Mouse (Mus musculus): Measurements from ENCODE around the gene Gprasp1. TPM values are rescaled to one million over a fixed set of nuclear protein-coding genes. Genes with fewer than 3 reads are reported as not detected.
"Not testable (repeated sequence)": the region's sequence is repeated elsewhere in the genome, so short reads cannot be mapped to it uniquely, and the experiment has no call there.

Gprasp1 gene
- polyA plus RNA-seq (2015; fragmentation: Nextera tagmentation; extraction: Ambion mirVana) = 139 and 173 TPM in 2 replicates

DNA sequence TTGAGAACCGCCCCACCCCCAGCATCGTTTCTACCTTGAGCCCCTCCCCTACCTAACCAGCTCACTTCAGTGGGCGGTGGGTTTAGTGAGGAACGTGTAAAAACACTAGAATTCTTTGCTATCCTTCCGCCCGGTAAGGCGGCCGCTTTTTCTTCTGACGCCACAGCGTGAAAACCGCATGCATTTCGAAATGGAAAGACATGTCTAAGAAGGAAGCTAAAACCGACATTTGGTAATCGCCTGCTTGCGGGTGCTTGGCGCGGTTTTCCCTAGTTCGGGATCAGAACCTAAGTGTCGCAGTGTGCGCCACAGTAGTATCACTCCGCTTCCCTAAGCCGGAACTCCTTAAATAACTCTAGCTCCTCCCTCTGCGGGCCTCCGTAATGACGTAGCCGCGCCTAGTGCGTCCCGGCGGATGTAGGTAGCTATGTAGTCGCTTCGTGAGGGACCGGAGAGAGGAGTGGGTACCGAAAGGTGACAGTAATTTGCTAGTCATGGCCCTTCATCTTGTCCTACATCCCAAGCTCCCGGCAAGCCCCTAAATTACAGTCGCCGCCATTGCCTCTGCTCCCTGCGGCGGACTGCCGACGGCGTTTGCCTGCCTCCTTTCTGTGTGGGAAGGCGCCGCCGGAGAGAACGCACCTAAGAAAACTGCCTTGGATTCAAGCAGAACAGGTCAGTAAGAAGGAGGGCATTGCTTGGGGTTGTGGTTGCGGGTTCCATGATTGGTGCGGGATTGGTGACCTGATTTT is at the start of gene Gprasp1, which contains the start of gene Armcx5:
TSS of gene Gprasp1 (plus strand) at position 430 of the 752 bp plus-strand sequence.
TSS of gene Armcx5 (plus strand) at position 430 of the 752 bp plus-strand sequence.
- H3K36me3 ChIP-seq (ENCODE audit: control insufficient read depth, insufficient read depth) = no peaks in the 10 kb centered on the region
- H3K4me2 ChIP-seq (ENCODE audit: low read length) = peak within 1 kb of the TSS; percentile 53
- H3K9me3 ChIP-seq (ENCODE audit: control insufficient read depth, low read length) = no peaks in the 10 kb centered on the region
- 0 out of 2 replicates have a peak, but pooled peaks cover 6% of the 10 kb centered on the region for H3K4me1 ChIP-seq (replicated peaks; ENCODE audit: control insufficient read depth, insufficient read depth, low read length)
- H3K27me3 ChIP-seq (replicated peaks; ENCODE audit: control insufficient read depth, insufficient read depth, low read length) = no peaks in the 10 kb centered on the region; the same call in 1 of the 2 replicates
- peak within 1 kb of the TSS; percentile 63 for H3K9ac ChIP-seq (replicated peaks; ENCODE audit: low read depth, low read length)
- ATAC-seq = peak; percentile 98
- H3K27ac ChIP-seq (ENCODE audit: low read length) = peak within 1 kb of the TSS; percentile 92
- peak within 1 kb of the TSS; percentile 66 for H3K4me3 ChIP-seq (replicated peaks; ENCODE audit: low read length)
- WGBS = 21% methylated on average over 48 of the region's 48 CpGs

DNA sequence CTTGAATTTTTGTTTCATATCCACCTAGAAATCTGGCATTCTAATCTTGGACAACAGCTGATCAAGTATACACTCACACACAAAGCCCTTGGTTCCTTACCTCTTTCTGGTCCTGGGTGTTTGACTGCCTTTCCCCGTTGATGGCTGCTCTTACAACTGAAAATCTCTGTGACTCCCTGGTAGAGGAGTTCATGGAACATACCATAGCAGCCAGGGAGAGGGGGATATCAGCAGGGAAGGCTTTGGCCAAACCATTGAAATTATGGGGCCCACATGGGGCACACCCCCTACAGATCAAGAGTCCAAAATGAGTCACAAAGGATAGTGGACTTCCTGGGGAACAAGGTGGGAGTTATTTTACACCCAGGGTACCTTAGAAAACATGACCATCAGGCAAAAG is 48.9 kb upstream of the Gprasp1 start, which contains the start of gene Tcp11x2:
TSS of gene Tcp11x2 (minus strand) at position 158 of the 400 bp plus-strand sequence.
- H3K4me3 ChIP-seq (replicated peaks; ENCODE audit: low read length) = no peak within 1 kb of the TSS
- ATAC-seq = no peak
- H3K9me3 ChIP-seq (ENCODE audit: control insufficient read depth, low read length) = no peaks in the 10 kb centered on the region
- no peak within 1 kb of the TSS for H3K27ac ChIP-seq (ENCODE audit: low read length)
- H3K4me2 ChIP-seq (ENCODE audit: low read length) = no peak within 1 kb of the TSS
- H3K36me3 ChIP-seq (ENCODE audit: control insufficient read depth, insufficient read depth) = no peaks in the 10 kb centered on the region
- H3K9ac ChIP-seq (replicated peaks; ENCODE audit: low read depth, low read length) = no peak within 1 kb of the TSS
- no peaks in the 10 kb centered on the region for H3K4me1 ChIP-seq (replicated peaks; ENCODE audit: control insufficient read depth, insufficient read depth, low read length)
- 56% methylated on average over 1 of the region's 1 CpGs for WGBS
- H3K27me3 ChIP-seq (replicated peaks; ENCODE audit: control insufficient read depth, insufficient read depth, low read length) = no peaks in the 10 kb centered on the region

DNA sequence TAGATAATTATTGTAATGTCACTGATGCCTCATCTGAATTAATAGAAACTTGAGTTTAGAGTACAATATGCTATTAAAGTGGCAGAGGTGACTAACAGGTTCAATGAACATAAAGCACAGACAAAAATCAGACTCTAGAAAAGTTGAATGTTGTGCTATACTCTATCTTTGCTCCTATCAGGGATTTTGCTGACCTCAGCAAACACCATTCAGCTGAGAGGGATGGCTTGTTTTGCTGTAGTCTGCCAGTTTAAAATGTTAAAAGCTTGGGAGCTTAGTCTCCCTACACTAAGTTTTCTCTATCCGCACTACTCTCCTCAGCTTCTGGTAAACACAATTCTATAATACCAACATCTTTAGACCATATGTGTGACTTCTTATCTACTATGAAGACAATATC is 39.4 kb upstream of the Gprasp1 start:
- Histone ChIP-seq H3K4me1 (replicated peaks; ENCODE audit: control insufficient read depth, insufficient read depth, low read length) (no peaks in the 10 kb centered on the region), H3K9me3 (ENCODE audit: control insufficient read depth, low read length) (no peaks in the 10 kb centered on the region), H3K4me2 (ENCODE audit: low read length) (no peak overlapping the region), H3K27ac (ENCODE audit: low read length) (no peak overlapping the region), H3K4me3 (replicated peaks; ENCODE audit: low read length) (no peak overlapping the region), H3K36me3 (ENCODE audit: control insufficient read depth, insufficient read depth) (no peaks in the 10 kb centered on the region), H3K27me3 (replicated peaks; ENCODE audit: control insufficient read depth, insufficient read depth, low read length) (no peaks in the 10 kb centered on the region), H3K9ac (replicated peaks; ENCODE audit: low read depth, low read length) (no peak overlapping the region)
- no peak for ATAC-seq
- WGBS = 95% methylated on average over 1 of the region's 1 CpGs

GRCm38 (mm10) chrX:135704349-135704748 is 38.2 kb upstream of the Gprasp1 start:
- H3K27me3 ChIP-seq (replicated peaks; ENCODE audit: control insufficient read depth, insufficient read depth, low read length) = no peaks in the 10 kb centered on the region
- 44% methylated on average over 2 of the region's 2 CpGs for WGBS
- ATAC-seq = no peak

GRCm38 (mm10) chrX:135712845-135713244 is 29.7 kb upstream of the Gprasp1 start:
- Histone ChIP-seq H3K36me3 (ENCODE audit: control insufficient read depth, insufficient read depth) (no peaks in the 10 kb centered on the region), H3K4me2 (ENCODE audit: low read length) (no peak overlapping the region), H3K4me3 (replicated peaks; ENCODE audit: low read length) (no peak overlapping the region), H3K9me3 (ENCODE audit: control insufficient read depth, low read length) (no peaks in the 10 kb centered on the region), H3K4me1 (replicated peaks; ENCODE audit: control insufficient read depth, insufficient read depth, low read length) (no peaks in the 10 kb centered on the region), H3K27ac (ENCODE audit: low read length) (no peak overlapping the region), H3K9ac (replicated peaks; ENCODE audit: low read depth, low read length) (no peak overlapping the region), H3K27me3 (replicated peaks; ENCODE audit: control insufficient read depth, insufficient read depth, low read length) (no peaks in the 10 kb centered on the region)
- 85% methylated on average over 2 of the region's 2 CpGs for whole genome bisulfite sequencing
- ATAC-seq = no peak

More at GRCm38 (mm10) chrX:135704349-135704748, 38.2 kb upstream of the Gprasp1 start:
- Histone ChIP-seq H3K27ac (ENCODE audit: low read length) (no peak overlapping the region), H3K4me3 (replicated peaks; ENCODE audit: low read length) (no peak overlapping the region), H3K4me1 (replicated peaks; ENCODE audit: control insufficient read depth, insufficient read depth, low read length) (no peaks in the 10 kb centered on the region), H3K36me3 (ENCODE audit: control insufficient read depth, insufficient read depth) (no peaks in the 10 kb centered on the region), H3K9me3 (ENCODE audit: control insufficient read depth, low read length) (no peaks in the 10 kb centered on the region), H3K4me2 (ENCODE audit: low read length) (no peak overlapping the region), H3K9ac (replicated peaks; ENCODE audit: low read depth, low read length) (no peak overlapping the region)

- Histone ChIP-seq H3K27ac (ENCODE audit: low read length) (no peak within 1 kb of the TSS), H3K9ac (replicated peaks; ENCODE audit: low read depth, low read length) (no peak within 1 kb of the TSS), H3K4me1 (replicated peaks; ENCODE audit: control insufficient read depth, insufficient read depth, low read length) (no peaks in the 10 kb centered on the region), H3K36me3 (ENCODE audit: control insufficient read depth, insufficient read depth) (no peaks in the 10 kb centered on the region), H3K4me3 (replicated peaks; ENCODE audit: low read length) (no peak within 1 kb of the TSS), H3K9me3 (ENCODE audit: control insufficient read depth, low read length) (no peaks in the 10 kb centered on the region), H3K27me3 (replicated peaks; ENCODE audit: control insufficient read depth, insufficient read depth, low read length) (no peaks in the 10 kb centered on the region), H3K4me2 (ENCODE audit: low read length) (no peak within 1 kb of the TSS)
- 88% methylated on average over 10 of the region's 10 CpGs for WGBS
- no peak for ATAC-seq
Observed at GRCm38 (mm10) chrX:135725161-135725560, 17.4 kb upstream of the Gprasp1 start, which contains the start of gene Tmsb15a. TSS of gene Tmsb15a (minus strand) at chrX:135725261.

DNA sequence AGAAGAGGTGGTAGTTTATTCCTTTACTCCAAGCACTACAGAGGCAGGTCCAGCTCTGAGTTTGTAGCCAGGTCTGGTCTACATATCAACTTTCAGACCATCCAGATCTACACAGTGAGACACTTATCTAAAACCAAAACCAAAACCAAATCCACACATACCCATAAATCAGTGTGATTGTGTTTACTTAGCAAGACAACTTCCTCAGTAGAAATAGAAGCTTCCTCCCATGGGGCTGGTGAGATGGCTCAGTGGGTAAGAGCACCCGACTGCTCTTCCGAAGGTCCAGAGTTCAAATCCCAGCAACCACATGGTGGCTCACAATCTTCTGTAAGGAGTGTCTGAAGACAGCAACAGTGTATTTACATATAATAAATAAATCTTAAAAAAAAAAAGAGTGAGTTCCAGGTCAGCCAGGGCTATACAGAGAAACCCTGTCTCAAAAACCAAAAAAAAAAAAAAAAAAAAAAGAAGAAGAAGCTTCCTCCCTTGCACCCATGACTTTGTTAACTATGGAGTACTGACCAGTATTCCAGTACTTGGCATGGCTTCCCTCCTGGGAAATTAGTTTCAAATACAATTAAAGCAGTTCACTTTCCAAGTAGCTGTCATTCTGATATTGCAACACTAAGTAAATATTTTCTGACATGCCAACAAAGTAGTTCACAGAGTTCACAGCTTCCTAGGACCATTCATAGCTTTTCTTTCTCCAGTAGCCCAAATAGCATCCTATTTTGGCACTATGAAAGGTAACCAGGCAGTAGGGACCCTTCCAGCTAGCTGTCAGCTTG is 3.6 kb upstream of the Gprasp1 start:
- no peaks in the 10 kb centered on the region for H3K9me3 ChIP-seq (ENCODE audit: control insufficient read depth, low read length)
- no peak for ATAC-seq
- no peak overlapping the region for H3K9ac ChIP-seq (replicated peaks; ENCODE audit: low read depth, low read length)
- H3K27ac ChIP-seq (ENCODE audit: low read length) = no peak overlapping the region
- no peak overlapping the region for H3K4me3 ChIP-seq (replicated peaks; ENCODE audit: low read length)
- H3K36me3 ChIP-seq (ENCODE audit: control insufficient read depth, insufficient read depth) = no peaks in the 10 kb centered on the region
- no peaks in the 10 kb centered on the region; the same call in 1 of the 2 replicates for H3K27me3 ChIP-seq (replicated peaks; ENCODE audit: control insufficient read depth, insufficient read depth, low read length)
- H3K4me2 ChIP-seq (ENCODE audit: low read length) = no peak overlapping the region
- 0 out of 2 replicates have a peak, but pooled peaks cover 6% of the 10 kb centered on the region for H3K4me1 ChIP-seq (replicated peaks; ENCODE audit: control insufficient read depth, insufficient read depth, low read length)
- WGBS = 91% methylated on average over 2 of the region's 2 CpGs

GRCm38 (mm10) chrX:135743056-135743355 is 473 bp downstream of the Gprasp1 start:
- Histone ChIP-seq H3K27me3 (replicated peaks; ENCODE audit: control insufficient read depth, insufficient read depth, low read length) (no peaks in the 10 kb centered on the region; the same call in 1 of the 2 replicates), H3K9me3 (ENCODE audit: control insufficient read depth, low read length) (no peaks in the 10 kb centered on the region), H3K36me3 (ENCODE audit: control insufficient read depth, insufficient read depth) (no peaks in the 10 kb centered on the region), H3K9ac (replicated peaks; ENCODE audit: low read depth, low read length) (peak overlapping the region; percentile 63), H3K4me2 (ENCODE audit: low read length) (peak overlapping the region; percentile 53), H3K27ac (ENCODE audit: low read length) (peak overlapping the region; percentile 66), H3K4me1 (replicated peaks; ENCODE audit: control insufficient read depth, insufficient read depth, low read length) (0 out of 2 replicates have a peak, but pooled peaks cover 6% of the 10 kb centered on the region), H3K4me3 (replicated peaks; ENCODE audit: low read length) (peak overlapping the region; percentile 66)
- ATAC-seq = peak; percentile 26; the same call in 1 of the 2 replicates
- WGBS = 20% methylated on average over 7 of the region's 7 CpGs

- WGBS = 88% methylated on average over 3 of the region's 3 CpGs
- H3K36me3 ChIP-seq (ENCODE audit: control insufficient read depth, insufficient read depth); H3K9ac ChIP-seq (replicated peaks; ENCODE audit: low read depth, low read length); ATAC-seq; H3K4me2 ChIP-seq (ENCODE audit: low read length); H3K27ac ChIP-seq (ENCODE audit: low read length); H3K9me3 ChIP-seq (ENCODE audit: control insufficient read depth, low read length); H3K27me3 ChIP-seq (replicated peaks; ENCODE audit: control insufficient read depth, insufficient read depth, low read length); H3K4me1 ChIP-seq (replicated peaks; ENCODE audit: control insufficient read depth, insufficient read depth, low read length); H3K4me3 ChIP-seq (replicated peaks; ENCODE audit: low read length): not testable (repeated sequence)
Observed at GRCm38 (mm10) chrX:135745376-135745775, 2.8 kb downstream of the Gprasp1 start.
